Mouse (Mus musculus) testis, adult 2 months (tissue): Measurements from ENCODE around the gene Tbx3.

Source experiments
- CTCF ChIP-seq: fragments of 200-500 bp; IDR thresholded peaks from 2 replicates; pipeline ENCODE4 v1.5.1; 2012; ENCODE audit warnings: low read depth, mild to moderate bottlenecking, inconsistent platforms, low read length, moderate library complexity; ENCODE audit not compliant: control insufficient read depth, insufficient read depth, insufficient replicate concordance
- POLR2A ChIP-seq: fragments of 200-500 bp; IDR thresholded peaks from 2 replicates; pipeline ENCODE4 v1.6.1; 2012; ENCODE audit warnings: low read depth, mild to moderate bottlenecking, inconsistent platforms, low read length, moderate library complexity; ENCODE audit not compliant: control insufficient read depth

- no peak for TF ChIP-seq CTCF
- TF ChIP-seq POLR2A: no peak
Measured at GRCm38 (mm10) chr5:119732978-119733377, 62.5 kb downstream of the Tbx3 start.
